Mouse (Mus musculus): Measurements from ENCODE around the gene Hes7. TPM values are rescaled to one million over a fixed set of nuclear protein-coding genes. Genes with fewer than 3 reads are reported as not detected.

Gene Hes7
- total RNA-seq, 2 experiments from 2014 or later, result not detected

DNA sequence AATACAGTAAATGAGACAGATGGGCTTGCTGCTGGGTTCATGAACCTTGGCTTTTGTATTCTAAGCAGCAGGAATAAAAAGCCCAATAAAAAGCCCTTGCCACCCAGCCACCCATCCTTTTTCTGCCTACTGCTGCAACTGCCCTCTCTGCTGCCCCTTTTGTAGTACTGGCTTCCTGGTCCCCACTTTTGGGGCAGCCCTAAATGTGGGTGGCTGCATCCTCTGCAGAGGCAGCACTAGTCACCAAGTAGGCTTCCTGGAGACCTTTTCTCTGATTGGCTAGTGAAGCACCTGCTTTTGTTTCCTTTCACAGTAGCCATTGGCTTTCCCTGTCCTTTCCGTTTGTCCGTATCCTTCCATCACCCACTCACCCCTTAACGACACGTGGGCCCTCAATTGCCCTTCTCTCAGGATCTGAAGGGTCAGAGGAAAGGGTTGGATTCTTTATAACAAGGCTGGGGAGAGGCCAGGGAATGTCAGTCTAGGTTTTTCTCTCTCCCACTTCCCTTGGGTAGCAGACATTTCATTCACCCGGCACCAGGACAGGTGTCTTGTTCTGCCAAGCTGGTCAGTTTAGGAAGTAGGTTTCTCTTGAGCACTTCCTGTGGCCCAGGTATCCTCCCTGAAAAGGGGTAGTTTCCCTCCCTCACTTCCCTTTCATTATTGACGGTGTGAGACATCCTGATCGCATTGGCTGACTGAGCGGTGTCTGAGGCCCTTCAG, 22.0 kb upstream of the Hes7 start:
- Histone ChIP-seq H3K4me3 (peak overlapping the region; percentile 74), H3K27ac (peak overlapping the region; percentile 100)
- peak; percentile 49 for DNase-seq
- intact Hi-C loops (cut with DNase I), result no loop called here
- TF ChIP-seq CTCF (IDR thresholded peaks at IDR 0.05), result no peak

DNA sequence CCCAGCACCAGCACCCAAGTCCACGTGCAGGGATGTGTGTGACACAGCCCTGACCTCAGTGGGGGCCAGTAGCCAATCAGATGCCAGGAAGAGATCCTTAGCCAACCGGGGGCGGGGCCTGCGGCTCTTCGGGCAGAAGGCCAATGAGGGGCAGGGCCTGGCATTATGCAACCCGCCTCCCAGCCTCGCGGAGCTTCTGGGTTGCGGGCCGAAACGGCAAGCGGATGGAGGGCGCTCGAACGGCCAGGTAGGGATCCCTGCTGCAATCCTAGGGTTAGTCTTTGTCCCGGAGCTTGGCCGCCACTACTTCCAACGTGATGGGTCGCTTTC, 21.5 kb upstream of the Hes7 start:
- intact Hi-C loops (cut with DNase I), result no loop called here
- DNase-seq, result peak; percentile 98
- Histone ChIP-seq H3K27ac (peak overlapping the region; percentile 100), H3K4me3 (peak overlapping the region; percentile 74)
- TF ChIP-seq CTCF (IDR thresholded peaks at IDR 0.05), result no peak

DNA sequence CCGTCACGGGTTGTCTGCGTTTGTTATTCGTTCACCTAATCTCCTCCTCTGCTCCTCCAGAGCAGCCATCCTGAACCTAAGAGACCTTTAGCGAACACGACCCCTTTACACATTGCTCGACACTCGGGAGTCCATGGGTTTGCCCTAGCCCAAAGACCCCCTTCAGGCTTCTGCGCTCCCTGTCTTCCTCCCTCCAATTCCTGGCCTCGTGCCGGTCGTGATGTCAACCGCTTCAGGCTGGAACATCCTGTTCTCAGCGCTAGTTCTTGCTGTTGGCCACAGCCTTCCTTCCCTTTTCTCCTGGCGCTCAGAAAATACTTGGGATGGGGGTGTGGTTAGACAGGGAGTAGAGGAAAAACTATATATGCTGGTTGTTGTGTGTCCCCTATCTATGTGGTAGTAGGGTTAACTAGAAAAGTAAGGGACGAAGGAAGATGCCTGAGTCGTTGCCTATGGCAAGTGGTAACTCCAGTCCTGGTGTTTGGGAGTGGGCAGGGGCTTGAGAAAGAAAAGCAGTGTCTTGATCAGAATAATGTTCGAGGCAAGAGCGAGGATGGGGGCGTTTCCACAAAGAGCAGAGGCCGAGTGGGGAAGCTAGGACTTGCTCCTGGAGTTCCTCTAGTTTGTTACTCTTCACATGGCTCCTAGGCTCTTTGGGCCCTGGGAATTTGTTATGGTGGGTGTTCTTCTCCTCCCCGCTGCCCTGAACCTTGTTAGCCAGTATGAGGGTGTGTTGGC, 20.9 kb upstream of the Hes7 start:
- peak; percentile 95 for DNase-seq
- intact Hi-C loops (cut with DNase I), result no loop called here
- TF ChIP-seq CTCF (IDR thresholded peaks at IDR 0.05), result no peak

DNA sequence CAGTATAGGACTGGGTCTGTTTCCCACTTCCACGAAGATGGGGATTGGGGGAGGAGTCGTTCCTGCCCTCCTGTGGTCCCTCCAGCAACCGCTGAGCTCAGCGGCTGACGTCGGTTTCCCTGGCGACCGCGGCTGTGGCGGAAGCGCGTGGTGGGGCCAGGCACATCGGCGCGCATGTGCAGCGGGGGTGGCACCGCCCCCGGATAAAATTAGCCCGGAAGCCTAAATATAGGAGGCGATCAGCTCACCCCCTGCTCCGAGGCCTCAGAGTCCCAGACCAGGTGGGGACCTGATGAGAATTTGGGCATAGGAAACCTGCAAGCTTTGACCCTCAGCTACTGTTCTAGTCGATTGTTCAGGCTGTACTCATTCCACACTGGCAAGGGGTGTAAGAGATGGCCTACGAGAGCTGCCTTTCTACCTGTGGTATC, 20.3 kb upstream of the Hes7 start:
- intact Hi-C loops (cut with DNase I), result loop anchor here (10.0 kb wide), 1 partner anchor 815 kb away; the partner anchor contains the start of gene Gps2
- DNase-seq, result peak; percentile 98
- peak; percentile 5; the same call in 1 of the 2 replicates for TF ChIP-seq CTCF (IDR thresholded peaks at IDR 0.05)
- peak overlapping the region; percentile 74 for H3K4me3 ChIP-seq
- H3K27ac ChIP-seq, result peak overlapping the region; percentile 100

More for the DNA sequence above, 20.9 kb upstream of the Hes7 start:
- Histone ChIP-seq H3K27ac (peak overlapping the region; percentile 100), H3K4me3 (peak overlapping the region; percentile 74)

DNA sequence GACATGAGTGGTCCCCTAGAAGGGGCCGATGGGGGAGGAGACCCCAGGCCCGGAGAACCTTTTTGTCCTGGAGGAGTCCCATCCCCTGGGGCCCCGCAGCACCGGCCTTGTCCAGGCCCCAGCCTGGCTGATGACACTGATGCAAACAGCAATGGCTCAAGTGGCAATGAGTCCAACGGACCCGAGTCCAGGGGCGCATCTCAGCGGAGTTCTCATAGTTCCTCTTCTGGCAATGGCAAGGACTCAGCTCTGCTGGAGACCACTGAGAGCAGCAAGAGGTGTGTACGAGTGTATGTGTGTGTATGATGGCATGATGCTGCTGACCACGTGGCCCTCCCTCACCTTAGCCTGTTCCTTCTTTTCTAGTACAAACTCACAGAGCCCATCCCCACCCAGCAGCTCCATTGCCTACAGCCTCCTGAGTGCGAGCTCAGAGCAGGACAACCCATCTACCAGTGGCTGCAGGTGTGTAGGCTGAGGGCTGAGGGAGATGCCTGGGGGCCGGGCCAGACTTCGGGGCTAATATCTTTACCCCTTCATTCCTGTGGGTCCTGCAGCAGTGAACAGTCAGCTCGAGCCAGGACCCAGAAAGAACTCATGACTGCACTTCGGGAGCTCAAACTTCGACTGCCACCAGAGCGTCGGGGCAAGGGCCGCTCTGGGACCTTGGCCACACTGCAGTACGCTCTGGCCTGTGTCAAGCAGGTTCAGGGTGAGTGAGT, 19.4 kb upstream of the Hes7 start:
- peak overlapping the region; percentile 74 for H3K4me3 ChIP-seq
- peak overlapping the region; percentile 100 for H3K27ac ChIP-seq
- no peak for TF ChIP-seq CTCF (IDR thresholded peaks at IDR 0.05)
- intact Hi-C loops (cut with DNase I), result loop anchor here (10.0 kb wide), 1 partner anchor 814 kb away; the partner anchor contains the start of gene Gps2
- peak; percentile 57 for DNase-seq

DNA sequence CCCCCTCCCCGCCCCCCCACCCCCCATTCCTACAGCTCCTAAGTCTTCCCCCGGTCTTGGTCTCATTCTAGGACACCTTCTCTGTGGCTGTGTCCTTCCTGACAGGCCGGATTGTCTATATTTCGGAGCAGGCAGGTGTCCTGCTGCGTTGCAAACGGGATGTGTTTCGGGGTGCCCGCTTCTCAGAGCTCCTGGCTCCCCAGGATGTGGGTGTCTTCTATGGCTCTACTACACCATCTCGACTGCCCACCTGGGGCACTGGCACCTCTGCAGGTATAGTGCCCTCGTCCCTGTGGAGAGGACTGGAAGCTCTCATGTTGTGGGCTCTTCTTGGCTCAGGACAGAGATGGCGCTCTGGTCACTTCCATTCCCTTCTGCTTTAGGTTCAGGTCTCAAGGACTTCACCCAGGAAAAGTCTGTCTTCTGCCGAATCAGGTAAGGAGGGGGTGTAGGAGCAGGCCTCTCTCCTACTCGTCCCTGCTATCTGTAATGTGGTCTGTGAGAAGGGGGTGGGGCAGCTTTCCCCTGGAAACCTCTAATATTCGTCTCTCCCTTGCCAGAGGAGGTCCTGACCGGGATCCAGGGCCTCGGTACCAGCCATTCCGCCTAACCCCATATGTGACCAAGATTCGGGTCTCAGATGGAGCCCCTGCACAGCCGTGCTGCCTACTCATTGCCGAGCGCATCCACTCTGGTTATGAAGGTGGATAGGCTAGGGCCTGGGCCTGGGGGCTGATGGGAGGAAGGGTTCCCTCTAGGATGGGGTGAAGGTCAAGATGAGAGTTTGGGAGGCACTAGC, 18.4 kb upstream of the Hes7 start:
- intact Hi-C loops (cut with DNase I), result loop anchor here (10.0 kb wide), 1 partner anchor 813 kb away; the partner anchor contains the start of gene Gps2
- no peak for TF ChIP-seq CTCF (IDR thresholded peaks at IDR 0.05)
- Histone ChIP-seq H3K27ac (peak overlapping the region; percentile 100; the same call in 1 of the 2 replicates), H3K4me3 (peak overlapping the region; percentile 23; the same call in 1 of the 2 replicates)
- peak; percentile 23 for DNase-seq

DNA sequence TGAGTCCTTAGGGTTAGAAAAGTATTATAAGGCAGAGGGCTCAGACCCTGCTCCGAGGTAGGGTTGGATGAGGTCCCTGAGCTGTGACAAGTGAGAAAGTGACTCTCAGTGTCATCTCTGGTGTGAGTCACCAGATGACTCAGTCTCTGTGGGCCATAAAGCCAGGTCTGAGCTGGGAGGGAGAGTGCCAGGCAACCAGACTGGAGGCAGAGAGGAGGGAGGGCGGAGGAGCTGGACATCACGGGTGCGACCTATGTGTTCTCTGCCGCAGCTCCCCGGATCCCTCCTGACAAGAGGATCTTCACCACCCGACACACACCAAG, 17.8 kb upstream of the Hes7 start:
- peak; percentile 24 for DNase-seq
- Histone ChIP-seq H3K4me3 (no peak overlapping the region), H3K27ac (peak overlapping the region; percentile 100; the same call in 1 of the 2 replicates)
- intact Hi-C loops (cut with DNase I), result loop anchor here (10.0 kb wide), 1 partner anchor 812 kb away; the partner anchor contains the start of gene Gps2
- no peak for TF ChIP-seq CTCF (IDR thresholded peaks at IDR 0.05)

DNA sequence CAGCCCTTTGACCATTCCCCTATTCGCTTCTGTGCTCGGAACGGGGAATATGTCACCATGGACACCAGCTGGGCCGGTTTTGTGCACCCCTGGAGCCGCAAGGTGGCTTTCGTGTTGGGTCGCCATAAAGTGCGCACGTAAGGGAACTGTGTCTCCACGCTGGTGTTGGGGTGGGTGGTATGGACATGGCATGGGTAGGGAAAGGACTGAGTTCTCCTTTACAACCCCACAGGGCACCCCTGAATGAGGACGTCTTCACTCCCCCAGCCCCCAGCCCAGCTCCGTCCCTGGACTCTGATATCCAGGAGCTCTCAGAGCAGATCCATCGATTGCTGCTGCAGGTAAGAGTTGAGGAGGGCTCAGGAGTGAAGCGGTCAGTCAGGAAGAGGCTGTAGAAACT, 17.1 kb upstream of the Hes7 start:
- intact Hi-C loops (cut with DNase I), result loop anchor here (10.0 kb wide), 1 partner anchor 812 kb away; the partner anchor contains the start of gene Gps2
- no peak overlapping the region for H3K4me3 ChIP-seq
- no peak for TF ChIP-seq CTCF (IDR thresholded peaks at IDR 0.05)
- DNase-seq, result peak; percentile 22
- H3K27ac ChIP-seq, result no peak overlapping the region

DNA sequence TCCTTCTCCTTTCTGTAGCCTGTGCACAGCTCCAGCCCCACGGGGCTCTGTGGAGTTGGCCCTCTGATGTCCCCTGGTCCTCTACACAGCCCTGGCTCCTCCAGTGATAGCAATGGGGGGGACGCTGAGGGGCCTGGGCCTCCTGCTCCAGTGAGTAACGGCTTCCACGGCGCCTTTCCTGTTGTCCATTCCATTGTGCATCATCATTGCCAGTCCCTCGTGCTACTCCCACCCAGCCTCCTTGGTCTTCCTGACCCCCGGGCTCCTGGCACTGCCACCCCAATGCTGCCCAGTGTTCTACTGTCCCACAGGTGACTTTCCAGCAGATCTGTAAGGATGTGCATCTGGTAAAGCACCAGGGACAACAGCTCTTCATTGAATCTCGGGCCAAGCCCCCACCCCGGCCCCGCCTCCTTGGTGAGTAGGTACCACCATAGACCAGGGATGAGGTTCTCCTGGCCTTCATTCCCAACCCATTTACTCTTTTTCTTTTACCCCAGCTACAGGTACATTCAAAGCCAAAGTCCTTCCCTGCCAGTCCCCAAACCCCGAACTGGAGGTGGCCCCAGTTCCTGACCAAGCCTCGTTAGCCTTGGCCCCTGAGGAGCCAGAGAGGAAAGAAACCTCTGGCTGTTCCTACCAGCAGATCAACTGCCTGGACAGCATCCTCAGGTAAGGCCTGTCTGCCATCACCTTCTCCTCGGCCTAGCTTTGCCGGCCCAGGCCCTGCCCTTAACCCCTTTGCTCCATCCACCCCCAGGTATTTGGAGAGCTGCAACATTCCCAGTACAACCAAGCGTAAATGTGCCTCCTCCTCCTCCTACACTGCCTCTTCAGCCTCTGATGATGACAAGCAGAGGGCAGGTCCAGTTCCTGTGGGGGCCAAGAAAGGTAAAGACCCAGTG, 16.4 kb upstream of the Hes7 start:
- intact Hi-C loops (cut with DNase I), result loop anchor here (10.0 kb wide), 1 partner anchor 811 kb away; the partner anchor contains the start of gene Gps2
- Histone ChIP-seq H3K4me3 (no peak overlapping the region), H3K27ac (no peak overlapping the region)
- no peak for TF ChIP-seq CTCF (IDR thresholded peaks at IDR 0.05)
- peak; percentile 26 for DNase-seq

DNA sequence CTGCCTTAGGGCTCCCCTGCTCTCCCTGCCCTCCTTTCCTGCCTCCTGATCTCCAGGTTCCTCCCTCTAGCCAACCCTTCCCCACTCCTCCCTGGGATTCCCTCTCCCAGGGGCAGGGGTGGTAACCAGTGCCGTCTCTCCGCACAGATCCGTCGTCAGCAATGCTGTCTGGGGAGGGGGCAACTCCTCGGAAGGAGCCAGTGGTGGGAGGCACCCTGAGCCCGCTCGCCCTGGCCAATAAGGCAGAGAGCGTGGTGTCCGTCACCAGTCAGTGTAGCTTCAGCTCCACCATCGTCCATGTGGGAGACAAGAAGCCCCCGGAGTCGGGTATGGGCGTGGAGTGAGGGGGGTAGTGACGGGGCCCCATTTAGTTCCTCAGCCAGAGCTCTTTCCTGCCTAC, 15.7 kb upstream of the Hes7 start:
- no peak overlapping the region for H3K4me3 ChIP-seq
- H3K27ac ChIP-seq, result no peak overlapping the region
- TF ChIP-seq CTCF (IDR thresholded peaks at IDR 0.05), result no peak
- DNase-seq, result peak; percentile 19
- intact Hi-C loops (cut with DNase I), result loop anchor here (10.0 kb wide), 1 partner anchor 810 kb away; the partner anchor contains the start of gene Gps2

DNA sequence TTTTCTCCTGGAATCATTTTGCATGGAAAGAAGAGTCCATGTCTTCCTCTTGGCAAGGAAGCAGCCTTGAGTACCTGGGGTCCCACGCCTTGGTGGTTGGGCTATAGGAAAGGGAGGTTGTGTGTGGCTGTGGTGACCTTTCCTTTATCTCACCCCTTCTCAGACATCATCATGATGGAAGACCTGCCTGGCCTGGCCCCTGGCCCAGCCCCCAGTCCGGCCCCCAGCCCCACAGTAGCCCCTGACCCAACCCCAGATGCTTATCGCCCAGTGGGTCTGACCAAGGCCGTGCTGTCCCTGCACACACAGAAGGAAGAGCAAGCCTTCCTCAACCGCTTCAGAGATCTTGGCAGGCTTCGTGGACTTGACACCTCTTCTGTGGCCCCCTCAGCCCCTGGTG, 15.0 kb upstream of the Hes7 start:
- DNase-seq, result peak; percentile 23
- TF ChIP-seq CTCF (IDR thresholded peaks at IDR 0.05), result no peak
- Histone ChIP-seq H3K27ac (no peak overlapping the region), H3K4me3 (no peak overlapping the region)
- intact Hi-C loops (cut with DNase I), result loop anchor here (10.0 kb wide), 1 partner anchor 810 kb away; the partner anchor contains the start of gene Gps2

Data from gastrocnemius, adult 2 months (tissue).